Mouse (Mus musculus) brain, embryonic 14.5 days (tissue): ENCODE data around the gene Med24.

Experiments used
- CTCF ChIP-seq: fragments of 200-500 bp; IDR thresholded peaks from 2 replicates; pipeline ENCODE4 v1.5.1; 2012; ENCODE audit warnings: inconsistent platforms, mild to moderate bottlenecking, moderate library complexity, borderline replicate concordance; ENCODE audit not compliant: insufficient read depth, insufficient read length; ENCODE audit errors: extremely low read depth
- POLR2A ChIP-seq: fragments of 200-500 bp; IDR thresholded peaks from 2 replicates; pipeline ENCODE4 v1.6.1; 2012; ENCODE audit warnings: mild to moderate bottlenecking, inconsistent platforms, borderline replicate concordance; ENCODE audit not compliant: poor library complexity, insufficient read depth, insufficient read length, severe bottlenecking; ENCODE audit errors: extremely low read depth

DNA sequence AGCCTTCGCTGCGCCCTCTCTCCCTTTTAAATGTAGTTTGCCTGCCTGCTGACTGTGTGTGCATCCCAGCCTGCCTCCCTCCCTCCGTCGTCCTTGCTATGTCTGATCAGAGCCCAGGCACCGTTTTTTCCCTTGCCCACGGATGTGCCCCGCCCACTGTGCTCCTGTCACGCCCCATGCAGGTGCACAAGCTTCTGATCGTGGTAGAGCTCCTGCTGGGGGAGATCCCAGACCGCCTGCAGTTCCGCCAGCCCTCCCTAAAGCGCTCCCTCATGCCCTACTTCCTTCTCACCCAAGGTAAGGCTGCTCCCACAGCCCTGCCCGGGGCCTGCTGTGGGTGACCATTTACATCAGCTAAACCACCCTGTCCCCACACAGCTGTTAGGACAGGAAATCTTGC lies 36.0 kb downstream of the Med24 start:
- TF ChIP-seq POLR2A (no peak), CTCF (no peak)
